Mouse (Mus musculus) forebrain, embryonic 10.5 days (tissue): Measurements from ENCODE around the gene Rab40c. TPM values are rescaled to one million over a fixed set of nuclear protein-coding genes. Genes with fewer than 3 reads are reported as not detected.

Experiments used
- DNase-seq: peaks from one replicate; pipeline ENCODE4 v3.0.0-alpha.2; 2017; ENCODE audit warnings: low spot score; ENCODE audit errors: extremely low spot score
- H3K27ac ChIP-seq: fragments of 300-500 bp; sonication (generic); 2 replicates; pipeline ENCODE4 v1.5.1; 2016; ENCODE audit warnings: mild to moderate bottlenecking
- H3K27me3 ChIP-seq: fragments of 300-500 bp; sonication (generic); 2 replicates; pipeline ENCODE4 v1.6.1; 2016; ENCODE audit warnings: mild to moderate bottlenecking; ENCODE audit not compliant: poor library complexity, severe bottlenecking
- H3K36me3 ChIP-seq: fragments of 300-500 bp; sonication (generic); replicated peaks from 2 replicates; pipeline ENCODE4 v1.6.1; 2016; ENCODE audit warnings: mild to moderate bottlenecking, moderate library complexity
- H3K4me1 ChIP-seq: fragments of 300-500 bp; sonication (generic); 2 replicates; pipeline ENCODE4 v1.6.1; 2016
- H3K4me3 ChIP-seq: fragments of 300-500 bp; sonication (generic); 2 replicates; pipeline ENCODE4 v1.5.1; 2016; ENCODE audit warnings: mild to moderate bottlenecking, moderate library complexity
- H3K9me3 ChIP-seq: fragments of 300-500 bp; sonication (generic); 2 replicates; pipeline ENCODE4 v1.6.1; 2016; ENCODE audit warnings: mild to moderate bottlenecking, moderate library complexity
- WGBS: fragments of 180-500 bp; shearing (Covaris S2); methylation state at CpG from one replicate; pipeline ENCODE4 v1.1.7; 2016; 5-methylcytosine and 5-hydroxymethylcytosine counted together
- polyA plus RNA-seq: library from polyadenylated mRNA; unstranded; fragments of >200 nt; fragmentation: Nextera tagmentation; extraction: Ambion mirVana; gene quantifications from 2 replicates; pipeline ENCODE4 v1.2.1, GENCODE M21; 2016

Rab40c gene
- polyA plus RNA-seq, 1 experiment from 2014 or later: 29.4 TPM

GRCm38 (mm10) chr17:25883268-25883667 is 36.3 kb downstream of the Rab40c start:
- Histone ChIP-seq H3K27ac (peak overlapping the region; percentile 87; the same call in 1 of the 2 replicates), H3K36me3 (peaks cover 63% of the 10 kb centered on the region)

GRCm38 (mm10) chr17:25882306-25882705 is 37.2 kb downstream of the Rab40c start:
- WGBS: 34% methylated on average over 5 of the region's 5 CpGs
- H3K27ac ChIP-seq: peak overlapping the region; percentile 87
- H3K9me3 ChIP-seq: no peaks in the 10 kb centered on the region
- peaks cover 63% of the 10 kb centered on the region for H3K36me3 ChIP-seq
- H3K4me3 ChIP-seq: peak overlapping the region; percentile 13; the same call in 1 of the 2 replicates
- H3K27me3 ChIP-seq: no peaks in the 10 kb centered on the region
- peaks cover 74% of the 10 kb centered on the region for H3K4me1 ChIP-seq
- DNase-seq: no peak

More at GRCm38 (mm10) chr17:25883268-25883667, 36.3 kb downstream of the Rab40c start:
- WGBS: 84% methylated on average over 8 of the region's 8 CpGs
- H3K9me3 ChIP-seq: no peaks in the 10 kb centered on the region
- DNase-seq: no peak
- peaks cover 69% of the 10 kb centered on the region for H3K4me1 ChIP-seq
- H3K4me3 ChIP-seq: no peak overlapping the region
- H3K27me3 ChIP-seq: no peaks in the 10 kb centered on the region

- Histone ChIP-seq H3K4me3 (peak overlapping the region; percentile 23; the same call in 1 of the 2 replicates), H3K9me3 (no peaks in the 10 kb centered on the region), H3K4me1 (peaks cover 80% of the 10 kb centered on the region), H3K27me3 (no peaks in the 10 kb centered on the region), H3K27ac (peak overlapping the region; percentile 87), H3K36me3 (peaks cover 64% of the 10 kb centered on the region)
- WGBS: 14% methylated on average over 4 of the region's 4 CpGs
- no peak for DNase-seq
Measured at GRCm38 (mm10) chr17:25881691-25882090, 37.8 kb downstream of the Rab40c start.

GRCm38 (mm10) chr17:25880913-25881641 is 38.5 kb downstream of the Rab40c start:
- Histone ChIP-seq H3K36me3 (peaks cover 66% of the 10 kb centered on the region), H3K27ac (peak overlapping the region; percentile 87), H3K9me3 (no peaks in the 10 kb centered on the region), H3K4me1 (peaks cover 87% of the 10 kb centered on the region), H3K4me3 (peak overlapping the region; percentile 23; the same call in 1 of the 2 replicates), H3K27me3 (no peaks in the 10 kb centered on the region)
- DNase-seq: peak; percentile 64
- 4% methylated on average over 5 of the region's 5 CpGs for WGBS

- H3K36me3 ChIP-seq: peaks cover 66% of the 10 kb centered on the region
- no peaks in the 10 kb centered on the region for H3K27me3 ChIP-seq
- H3K4me1 ChIP-seq: peaks cover 87% of the 10 kb centered on the region
- WGBS: 19% methylated on average over 5 of the region's 5 CpGs
- H3K4me3 ChIP-seq: peak within 1 kb of the TSS; percentile 23
- DNase-seq: no peak
- H3K9me3 ChIP-seq: no peaks in the 10 kb centered on the region
- H3K27ac ChIP-seq: peak within 1 kb of the TSS; percentile 87
Measured at GRCm38 (mm10) chr17:25880196-25880910, 39.2 kb downstream of the Rab40c start, which contains the start of gene Wfikkn1. Wfikkn1 (minus strand) TSS chr17:25880858.

- peaks cover 85% of the 10 kb centered on the region for H3K4me1 ChIP-seq
- no peak for DNase-seq
- no peaks in the 10 kb centered on the region for H3K9me3 ChIP-seq
- WGBS: 77% methylated on average over 8 of the region's 8 CpGs
- H3K27ac ChIP-seq: peak overlapping the region; percentile 87
- H3K36me3 ChIP-seq: peaks cover 62% of the 10 kb centered on the region
- H3K4me3 ChIP-seq: peak overlapping the region; percentile 23
- H3K27me3 ChIP-seq: no peaks in the 10 kb centered on the region
Measured at GRCm38 (mm10) chr17:25879750-25880149, 39.8 kb downstream of the Rab40c start.

GRCm38 (mm10) chr17:25879261-25879660 is 40.3 kb downstream of the Rab40c start:
- H3K4me1 ChIP-seq: peaks cover 86% of the 10 kb centered on the region
- H3K27ac ChIP-seq: peak overlapping the region; percentile 87
- no peaks in the 10 kb centered on the region for H3K27me3 ChIP-seq
- H3K36me3 ChIP-seq: peaks cover 57% of the 10 kb centered on the region
- no peaks in the 10 kb centered on the region for H3K9me3 ChIP-seq
- H3K4me3 ChIP-seq: peak overlapping the region; percentile 23; the same call in 1 of the 2 replicates
- no peak for DNase-seq
- 42% methylated on average over 4 of the region's 4 CpGs for WGBS

GRCm38 (mm10) chr17:25878611-25879180 is 40.8 kb downstream of the Rab40c start:
- WGBS: 88% methylated on average over 19 of the region's 19 CpGs
- Histone ChIP-seq H3K4me3 (0 out of 2 replicates have a peak overlapping the region, but pooled peaks have one; percentile 23), H3K27me3 (no peaks in the 10 kb centered on the region), H3K36me3 (peaks cover 51% of the 10 kb centered on the region), H3K4me1 (peaks cover 88% of the 10 kb centered on the region), H3K27ac (peak overlapping the region; percentile 87; the same call in 1 of the 2 replicates), H3K9me3 (no peaks in the 10 kb centered on the region)
- no peak for DNase-seq

- WGBS: 94% methylated on average over 32 of the region's 32 CpGs
- no peak overlapping the region for H3K4me3 ChIP-seq
Measured at GRCm38 (mm10) chr17:25877741-25878610, 41.6 kb downstream of the Rab40c start.

GRCm38 (mm10) chr17:25877025-25877424 is 42.5 kb downstream of the Rab40c start:
- Histone ChIP-seq H3K27ac (no peak overlapping the region), H3K27me3 (no peaks in the 10 kb centered on the region)
- 96% methylated on average over 3 of the region's 3 CpGs for WGBS

More at GRCm38 (mm10) chr17:25877741-25878610, 41.6 kb downstream of the Rab40c start:
- H3K36me3 ChIP-seq: peaks cover 44% of the 10 kb centered on the region
- no peak for DNase-seq
- no peak overlapping the region for H3K27ac ChIP-seq
- H3K27me3 ChIP-seq: no peaks in the 10 kb centered on the region
- peaks cover 82% of the 10 kb centered on the region for H3K4me1 ChIP-seq
- H3K9me3 ChIP-seq: no peaks in the 10 kb centered on the region

GRCm38 (mm10) chr17:25876347-25876915 is 43.1 kb downstream of the Rab40c start:
- Histone ChIP-seq H3K36me3 (peaks cover 33% of the 10 kb centered on the region), H3K9me3 (no peaks in the 10 kb centered on the region), H3K27me3 (no peaks in the 10 kb centered on the region), H3K4me3 (peak overlapping the region; percentile 85), H3K4me1 (peaks cover 66% of the 10 kb centered on the region), H3K27ac (peak overlapping the region; percentile 94)
- WGBS: 64% methylated on average over 10 of the region's 10 CpGs
- DNase-seq: no peak

More at GRCm38 (mm10) chr17:25877025-25877424, 42.5 kb downstream of the Rab40c start:
- DNase-seq: no peak
- Histone ChIP-seq H3K4me3 (peak overlapping the region; percentile 85), H3K36me3 (peaks cover 35% of the 10 kb centered on the region), H3K4me1 (peaks cover 72% of the 10 kb centered on the region), H3K9me3 (no peaks in the 10 kb centered on the region)
